Mouse (Mus musculus) ES-E14 (cell line): Measurements from ENCODE around the gene Tm2d3. TPM values are rescaled to one million over a fixed set of nuclear protein-coding genes. Genes with fewer than 3 reads are reported as not detected.

Source experiments
- DNase-seq: peaks from one replicate; pipeline ENCODE4 v3.0.0-alpha.2; 2013; ENCODE audit warnings: low read depth, low spot score
- H3K27ac ChIP-seq: 2 replicates; pipeline ENCODE4 v1.5.1; 2012; ENCODE audit warnings: low read depth, mild to moderate bottlenecking, low read length, moderate library complexity, mixed read lengths; ENCODE audit not compliant: poor library complexity, insufficient read depth, severe bottlenecking
- H3K36me3 ChIP-seq: 2 replicates; pipeline ENCODE4 v1.6.1; 2012; ENCODE audit warnings: mild to moderate bottlenecking, low read length, moderate library complexity, mixed read lengths; ENCODE audit not compliant: control insufficient read depth, poor library complexity, insufficient read depth, severe bottlenecking
- H3K4me1 ChIP-seq, 2 experiments: fragments of 150-350 bp in 1 of 2; sonication (generic) in 1 of 2; 2 replicates each; pipeline ENCODE4 v1.6.1; 2012; ENCODE audit warnings: low read length in 2 of 2, mild to moderate bottlenecking in 1 of 2, mixed read lengths in 1 of 2; ENCODE audit not compliant: control insufficient read depth in 2 of 2, insufficient read depth in 2 of 2, poor library complexity in 1 of 2
- H3K4me3 ChIP-seq, 2 experiments: fragments of 150-350 bp in 1 of 2; sonication (generic) in 1 of 2; 2 replicates each; pipeline ENCODE4 v1.5.1; 2012; ENCODE audit warnings: low read length in 2 of 2, low read depth in 1 of 2, mild to moderate bottlenecking in 1 of 2, mixed read lengths in 1 of 2; ENCODE audit not compliant: insufficient read depth in 1 of 2, poor library complexity in 1 of 2, severe bottlenecking in 1 of 2
- H3K9ac ChIP-seq: 2 replicates; pipeline ENCODE4 v1.6.1; 2012; ENCODE audit warnings: low read depth, mild to moderate bottlenecking, low read length, mixed read lengths; ENCODE audit not compliant: poor library complexity, insufficient read depth, severe bottlenecking
- H3K9me3 ChIP-seq: fragments of 150-350 bp; sonication (generic); 2 replicates; pipeline ENCODE4 v1.6.1; 2012; ENCODE audit warnings: low read depth, mild to moderate bottlenecking, low read length; ENCODE audit not compliant: control insufficient read depth, insufficient read depth
- CHD2 ChIP-seq: IDR thresholded peaks from 2 replicates; pipeline ENCODE4 v1.6.1; 2014; ENCODE audit warnings: mild to moderate bottlenecking, low read depth, low read length, inconsistent platforms
- HCFC1 ChIP-seq: IDR thresholded peaks from 2 replicates; pipeline ENCODE4 v1.6.1; 2012; ENCODE audit warnings: low read length, inconsistent platforms, borderline replicate concordance; ENCODE audit not compliant: insufficient read depth
- MAFK ChIP-seq: IDR thresholded peaks from 2 replicates; pipeline ENCODE4 v1.6.1; 2014; ENCODE audit warnings: mild to moderate bottlenecking, low read depth, low read length, inconsistent platforms; ENCODE audit not compliant: insufficient read depth
- ZC3H11A ChIP-seq: IDR thresholded peaks from 2 replicates; pipeline ENCODE4 v1.6.1; 2012; ENCODE audit warnings: low read depth, mild to moderate bottlenecking, inconsistent platforms, low read length, borderline replicate concordance
- ZNF384 ChIP-seq: IDR thresholded peaks from 2 replicates; pipeline ENCODE4 v1.6.1; 2012; ENCODE audit warnings: low read depth, low read length, inconsistent platforms
- in situ Hi-C, 2 experiments: fragments of 600-800 bp; cut with MboI; formaldehyde crosslinking; loops; one replicate each; pipeline ENCODE4 v1.15.1; 2025; ENCODE audit warnings: low sequenced_read_pairs in 2 of 2, inconsistent platforms in 1 of 2; ENCODE audit not compliant: unreplicated experiment in 2 of 2
- total RNA-seq: library from RNA; depleted of rRNA; stranded (reverse); fragments of 300-350 nt; gene quantifications from 2 replicates; pipeline ENCODE4 v1.2.3, GENCODE M21; 2012

Gene Tm2d3
- total RNA-seq, 1 experiment: 77.2 TPM

GRCm38 (mm10) chr7:65681166-65681565 is 9.8 kb upstream of the Tm2d3 start:
- Histone ChIP-seq H3K27ac (no peak overlapping the region), H3K36me3 (no peaks in the 10 kb centered on the region), H3K4me3 (no peak overlapping the region), H3K9me3 (no peaks in the 10 kb centered on the region), H3K4me1 (peaks cover 1 to 5% of the 10 kb centered on the region in 2 experiments; a peak in 1 of 4 replicates), H3K9ac (no peak overlapping the region)
- TF ChIP-seq ZC3H11A (no peak), MAFK (no peak), CHD2 (no peak), HCFC1 (no peak), ZNF384 (no peak)
- in situ Hi-C loops: no loop called here
- no peak for DNase-seq

DNA sequence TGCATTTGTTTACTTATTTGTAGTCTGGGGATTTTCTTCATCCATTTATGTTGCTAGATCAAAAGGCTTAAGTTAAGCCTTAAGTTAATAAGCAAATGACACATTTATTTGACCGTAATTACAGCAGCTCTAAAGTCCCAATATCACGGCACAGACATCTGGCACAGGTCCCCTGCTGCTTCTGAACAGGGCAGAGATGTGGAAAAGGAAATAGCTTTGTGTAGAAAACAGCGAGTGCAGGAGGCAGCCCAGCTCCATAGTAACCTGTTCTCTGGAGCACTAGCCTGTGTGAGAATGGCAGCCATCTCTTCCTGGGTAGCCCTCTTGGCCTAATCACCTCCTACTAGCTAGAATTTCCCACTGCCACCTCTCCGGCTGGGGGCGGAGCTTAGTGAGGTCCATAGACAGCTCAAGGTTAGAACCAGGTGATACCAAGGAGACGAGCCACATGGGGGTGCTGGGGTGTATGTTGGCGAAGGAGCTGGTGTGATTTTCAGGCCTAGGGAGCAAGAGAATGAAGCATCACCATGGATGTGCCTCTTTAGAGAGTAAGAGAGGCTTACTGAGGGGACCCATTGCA is 6.6 kb upstream of the Tm2d3 start:
- H3K27ac ChIP-seq: no peak overlapping the region

DNA sequence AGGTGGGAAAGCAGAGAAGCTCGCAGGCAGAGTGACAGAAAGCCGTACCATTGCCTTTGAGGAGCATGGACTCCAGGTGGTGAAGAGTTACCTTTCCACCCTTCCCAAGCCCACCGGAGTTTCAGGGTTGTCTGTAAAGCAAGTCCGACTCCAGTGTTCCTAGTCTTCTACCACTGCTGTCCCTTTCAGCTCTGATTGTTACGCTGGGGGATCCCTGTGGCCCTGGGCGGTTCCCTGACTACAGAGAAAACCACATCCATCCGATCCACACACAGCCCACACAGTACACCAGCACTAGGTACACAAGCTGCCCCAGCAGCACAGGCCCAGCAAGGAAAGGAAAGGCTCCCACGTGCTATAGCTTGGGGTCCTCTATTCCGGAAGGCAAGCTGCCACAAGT is 4.3 kb upstream of the Tm2d3 start:
- no peak overlapping the region for H3K4me3 ChIP-seq
- no peak overlapping the region for H3K27ac ChIP-seq
- no peaks in the 10 kb centered on the region for H3K4me1 ChIP-seq
- no peaks in the 10 kb centered on the region for H3K36me3 ChIP-seq
- in situ Hi-C loops: no loop called here
- DNase-seq: no peak
- H3K9ac ChIP-seq: no peak overlapping the region
- TF ChIP-seq ZC3H11A: no peak
- no peak for TF ChIP-seq HCFC1
- no peak for TF ChIP-seq MAFK
- no peak for TF ChIP-seq CHD2
- TF ChIP-seq ZNF384: no peak
- H3K9me3 ChIP-seq: no peaks in the 10 kb centered on the region

More for the DNA sequence above, 6.6 kb upstream of the Tm2d3 start:
- Histone ChIP-seq H3K9me3 (no peaks in the 10 kb centered on the region), H3K4me1 (no peaks in the 10 kb centered on the region), H3K9ac (no peak overlapping the region), H3K36me3 (no peaks in the 10 kb centered on the region), H3K4me3 (no peak overlapping the region)
- DNase-seq: no peak
- TF ChIP-seq ZNF384 (no peak), MAFK (no peak), HCFC1 (no peak), CHD2 (no peak), ZC3H11A (no peak)
- in situ Hi-C loops: no loop called here

- H3K4me3 ChIP-seq: no peak overlapping the region
- H3K36me3 ChIP-seq: peaks cover 4% of the 10 kb centered on the region; the same call in 1 of the 2 replicates
- no peak for TF ChIP-seq ZC3H11A
- no peak for TF ChIP-seq MAFK
- TF ChIP-seq ZNF384: no peak
- TF ChIP-seq CHD2: no peak
- DNase-seq: no peak
- no peaks in the 10 kb centered on the region for H3K9me3 ChIP-seq
- in situ Hi-C loops: no loop called here
- H3K4me1 ChIP-seq: no peaks in the 10 kb centered on the region
- no peak overlapping the region for H3K27ac ChIP-seq
- H3K9ac ChIP-seq: no peak overlapping the region
Measured at GRCm38 (mm10) chr7:65691929-65692605, 1.1 kb downstream of the Tm2d3 start.
